Mouse (Mus musculus) bone marrow macrophage, adult 2 months (primary cell): ENCODE measurements around the gene Olfr303.

Experiments
- CTCF ChIP-seq: IDR thresholded peaks from 2 replicates; pipeline ENCODE4 v1.5.1; 2012; ENCODE audit warnings: low read depth, mild to moderate bottlenecking, low read length, moderate library complexity
- POLR2A ChIP-seq: IDR thresholded peaks from 2 replicates; pipeline ENCODE4 v1.6.1; 2012; ENCODE audit warnings: mild to moderate bottlenecking, low read depth, low read length, borderline replicate concordance

GRCm38 (mm10) chr7:86366828-86367227, 30.8 kb downstream of the Olfr303 start, which contains the start of gene Olfr305:
- TF ChIP-seq POLR2A (no peak), CTCF (no peak)
